Mouse (Mus musculus) retina, embryonic 14.5 days (tissue): ENCODE measurements around the gene Stam2.

Experiments
- DNase-seq: peaks from one replicate; pipeline ENCODE4 v3.0.0-alpha.2; 2015; ENCODE audit warnings: low spot score

The Stam2 gene

GRCm38 (mm10) chr2:52651547-52651946 lies 90.5 kb downstream of the Stam2 start:
- DNase-seq = no peak

GRCm38 (mm10) chr2:52647255-52647998 lies 94.7 kb downstream of the Stam2 start:
- DNase-seq = no peak

- DNase-seq = no peak
Observed at GRCm38 (mm10) chr2:52643657-52644056, 98.4 kb downstream of the Stam2 start.
